Mouse (Mus musculus) neural tube, embryonic 12.5 days (tissue): ENCODE results near the gene Cdh18. TPM values are rescaled to one million over a fixed set of nuclear protein-coding genes. Genes with fewer than 3 reads are reported as not detected.
A peak's percentile ranks its signal among the peaks of the same experiment; 100 is the strongest.
"Not testable (repeated sequence)": the region's sequence is repeated elsewhere in the genome, so short reads cannot be mapped to it uniquely, and the experiment has no call there.

Source experiments
- ATAC-seq: fragments of 200-750 bp; cut with Nextera tagmentation; 2 replicates; pipeline ENCODE4 v1.8.0; 2017; ENCODE audit warnings: low read depth, mild to moderate bottlenecking, moderate TSS enrichment, moderate library complexity; ENCODE audit not compliant: low FRiP score
- H3K27ac ChIP-seq: fragments of 300-500 bp; sonication (generic); 2 replicates; pipeline ENCODE4 v1.5.1; 2016
- H3K27me3 ChIP-seq: fragments of 300-500 bp; sonication (generic); replicated peaks from 2 replicates; pipeline ENCODE4 v1.6.1; 2016; ENCODE audit warnings: mild to moderate bottlenecking
- H3K36me3 ChIP-seq: fragments of 300-500 bp; sonication (generic); 2 replicates; pipeline ENCODE4 v1.6.1; 2016; ENCODE audit warnings: mild to moderate bottlenecking
- H3K4me1 ChIP-seq: fragments of 300-500 bp; sonication (generic); 2 replicates; pipeline ENCODE4 v1.6.1; 2016
- H3K4me2 ChIP-seq: fragments of 300-500 bp; sonication (generic); replicated peaks from 2 replicates; pipeline ENCODE4 v1.6.1; 2016; ENCODE audit warnings: mild to moderate bottlenecking
- H3K4me3 ChIP-seq: fragments of 300-500 bp; sonication (generic); 2 replicates; pipeline ENCODE4 v1.5.1; 2016
- H3K9ac ChIP-seq: fragments of 300-500 bp; sonication (generic); 2 replicates; pipeline ENCODE4 v1.6.1; 2016; ENCODE audit warnings: mild to moderate bottlenecking
- H3K9me3 ChIP-seq: fragments of 300-500 bp; sonication (generic); 2 replicates; pipeline ENCODE4 v1.6.1; 2016; ENCODE audit warnings: mild to moderate bottlenecking
- WGBS: fragments of 180-500 bp; shearing (Covaris S2); methylation state at CpG from one replicate; pipeline ENCODE4 v1.1.7; 2016; 5-methylcytosine and 5-hydroxymethylcytosine counted together
- polyA plus RNA-seq: library from polyadenylated mRNA; unstranded; fragments of >200 nt; fragmentation: Nextera tagmentation; extraction: Ambion mirVana; gene quantifications from 2 replicates; pipeline ENCODE4 v1.2.1, GENCODE M21; 2016

Gene Cdh18
- polyA plus RNA-seq, 1 experiment from 2014 or later = 2.3 TPM

DNA sequence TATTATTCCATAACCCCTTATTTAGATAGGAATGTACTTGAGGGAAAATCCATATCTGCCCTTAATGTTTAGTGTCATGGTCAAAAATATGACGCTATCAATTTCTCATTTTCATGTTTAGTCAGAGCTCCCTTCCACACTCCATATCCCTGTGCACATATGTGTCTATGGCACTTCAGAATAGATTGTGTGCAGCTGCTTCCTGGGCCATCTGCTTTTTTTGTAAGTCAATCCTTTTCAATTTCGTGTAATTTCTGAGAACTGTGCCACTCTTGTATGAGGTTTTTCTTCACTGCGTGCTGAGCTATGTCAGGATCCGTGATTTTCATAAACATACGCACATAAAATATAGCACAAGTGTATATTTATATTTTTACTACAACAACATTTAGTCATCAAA, 435.8 kb downstream of the Cdh18 start:
- no peaks in the 10 kb centered on the region for H3K9me3 ChIP-seq
- WGBS = 85% methylated on average over 5 of the region's 5 CpGs
- no peaks in the 10 kb centered on the region for H3K36me3 ChIP-seq
- no peak overlapping the region for H3K9ac ChIP-seq
- H3K27me3 ChIP-seq = no peaks in the 10 kb centered on the region
- no peak overlapping the region for H3K27ac ChIP-seq
- no peak for ATAC-seq
- no peak overlapping the region for H3K4me2 ChIP-seq
- no peak overlapping the region for H3K4me3 ChIP-seq
- H3K4me1 ChIP-seq = no peaks in the 10 kb centered on the region

DNA sequence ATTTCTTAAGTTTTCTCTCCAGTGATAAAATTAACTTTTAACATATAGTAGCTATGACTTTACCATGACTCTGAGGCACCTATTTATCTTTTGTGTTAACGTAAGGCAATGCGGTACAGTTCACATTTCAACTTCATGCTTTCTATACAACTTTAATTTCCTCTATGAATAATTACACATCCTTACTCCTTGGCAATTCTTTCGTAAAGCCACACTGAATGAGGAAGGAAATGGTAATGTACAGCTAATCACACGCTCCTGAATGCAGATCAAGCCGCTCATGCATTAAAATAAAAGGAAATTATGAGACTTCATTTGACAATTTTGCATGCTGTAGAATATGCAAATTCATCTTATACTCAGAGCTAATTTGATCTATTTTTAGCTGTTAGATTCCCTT, 467.9 kb downstream of the Cdh18 start:
- no peak overlapping the region for H3K9ac ChIP-seq
- WGBS = 68% methylated on average over 5 of the region's 5 CpGs
- no peak overlapping the region for H3K4me2 ChIP-seq
- H3K9me3 ChIP-seq = no peaks in the 10 kb centered on the region
- no peak for ATAC-seq
- H3K36me3 ChIP-seq = no peaks in the 10 kb centered on the region
- no peaks in the 10 kb centered on the region for H3K4me1 ChIP-seq
- H3K27me3 ChIP-seq = no peaks in the 10 kb centered on the region
- no peak overlapping the region for H3K4me3 ChIP-seq
- H3K27ac ChIP-seq = no peak overlapping the region

DNA sequence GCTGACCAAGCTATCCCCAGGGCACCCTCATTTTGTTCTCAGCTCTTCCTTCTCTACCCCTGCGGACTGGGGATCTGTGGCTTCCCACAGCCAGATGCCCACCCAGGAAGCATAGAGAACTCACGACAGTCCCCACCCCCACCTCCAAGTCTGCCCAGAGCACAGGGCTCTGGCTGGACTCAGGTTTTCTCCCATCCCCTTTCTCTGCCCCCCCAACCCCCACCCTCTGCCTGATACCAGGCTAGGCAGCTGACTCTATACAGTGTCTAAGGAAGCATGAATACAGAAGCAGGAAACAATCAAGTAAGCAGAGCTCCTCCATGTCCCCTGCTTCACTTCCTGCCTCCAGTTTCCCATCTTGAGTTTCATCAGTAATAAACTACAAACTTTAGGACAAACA, 472.3 kb downstream of the Cdh18 start:
- 56% methylated on average over 2 of the region's 2 CpGs for WGBS
- no peak overlapping the region for H3K27ac ChIP-seq
- H3K4me3 ChIP-seq = no peak overlapping the region
- H3K9ac ChIP-seq = no peak overlapping the region
- H3K27me3 ChIP-seq = no peaks in the 10 kb centered on the region
- H3K4me2 ChIP-seq = no peak overlapping the region
- no peaks in the 10 kb centered on the region for H3K36me3 ChIP-seq
- H3K9me3 ChIP-seq = no peaks in the 10 kb centered on the region
- 0 out of 2 replicates have a peak, but pooled peaks have one; percentile 37 for ATAC-seq
- H3K4me1 ChIP-seq = no peaks in the 10 kb centered on the region

DNA sequence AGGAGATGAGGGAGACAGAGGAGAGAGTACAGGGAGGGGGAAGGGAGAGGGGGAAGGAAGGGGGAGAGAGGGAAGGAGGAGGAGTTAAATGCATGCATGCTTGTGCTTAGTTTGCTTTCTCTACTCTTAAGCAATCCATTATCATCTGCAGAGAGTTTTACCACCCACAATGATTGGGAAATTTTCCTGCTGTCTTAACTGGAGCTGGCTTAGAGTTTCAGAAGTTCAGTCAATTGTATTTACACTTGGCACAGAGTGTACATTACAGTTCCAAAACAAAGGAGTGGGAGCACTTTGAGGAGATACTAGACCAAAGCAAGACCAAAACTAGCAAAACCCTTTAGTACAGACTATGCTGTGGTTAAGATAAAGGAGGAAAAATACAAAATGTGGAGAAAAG, 473.8 kb downstream of the Cdh18 start:
- H3K27me3 ChIP-seq = no peaks in the 10 kb centered on the region
- no peak for ATAC-seq

DNA sequence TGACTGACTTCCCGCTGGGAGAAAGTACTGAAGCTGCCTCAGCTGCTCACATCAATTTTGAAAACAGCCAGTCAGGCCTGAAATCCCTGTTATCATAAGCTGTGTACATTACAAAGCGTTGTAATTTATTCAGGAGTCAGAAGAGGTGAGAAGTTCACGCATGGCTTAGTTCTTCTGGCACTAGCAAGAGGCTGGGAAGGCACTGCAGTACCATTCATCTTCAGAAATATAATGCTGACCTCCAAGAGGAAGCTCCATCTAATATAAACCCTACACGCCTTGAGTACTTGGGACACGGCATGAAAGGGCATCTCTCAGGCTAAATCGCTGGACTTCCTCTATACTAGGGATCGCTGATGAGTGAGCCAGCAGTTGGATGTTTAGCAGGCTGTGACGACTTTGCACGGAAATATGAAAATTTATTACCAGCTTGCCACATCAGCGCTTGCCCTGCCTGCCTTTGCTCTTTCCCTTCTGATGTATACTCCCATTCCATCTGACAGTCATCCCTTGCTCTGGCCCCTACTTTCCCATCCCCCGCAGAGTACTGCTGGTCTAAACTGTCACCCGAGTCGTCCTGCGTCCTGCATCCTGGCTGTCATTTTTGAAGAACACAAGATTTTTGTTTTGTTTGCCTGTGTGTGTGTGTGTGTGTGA, 486.9 kb downstream of the Cdh18 start:
- peak overlapping the region; percentile 76 for H3K4me2 ChIP-seq
- no peaks in the 10 kb centered on the region for H3K36me3 ChIP-seq
- peak overlapping the region; percentile 43 for H3K4me3 ChIP-seq
- 0 out of 2 replicates have a peak overlapping the region, but pooled peaks have one; percentile 37 for H3K27ac ChIP-seq
- ATAC-seq = peak; percentile 86
- H3K27me3 ChIP-seq = no peaks in the 10 kb centered on the region
- 2% methylated on average over 14 of the region's 14 CpGs for WGBS
- H3K9ac ChIP-seq = peak overlapping the region; percentile 47
- no peaks in the 10 kb centered on the region for H3K9me3 ChIP-seq
- H3K4me1 ChIP-seq = peaks cover 3% of the 10 kb centered on the region; the same call in 1 of the 2 replicates

More for the DNA sequence above, 473.8 kb downstream of the Cdh18 start:
- no peak overlapping the region for H3K9ac ChIP-seq
- no peaks in the 10 kb centered on the region for H3K4me1 ChIP-seq
- no peaks in the 10 kb centered on the region for H3K9me3 ChIP-seq
- no peak overlapping the region for H3K4me2 ChIP-seq
- no peaks in the 10 kb centered on the region for H3K36me3 ChIP-seq
- H3K4me3 ChIP-seq = no peak overlapping the region
- no peak overlapping the region for H3K27ac ChIP-seq

DNA sequence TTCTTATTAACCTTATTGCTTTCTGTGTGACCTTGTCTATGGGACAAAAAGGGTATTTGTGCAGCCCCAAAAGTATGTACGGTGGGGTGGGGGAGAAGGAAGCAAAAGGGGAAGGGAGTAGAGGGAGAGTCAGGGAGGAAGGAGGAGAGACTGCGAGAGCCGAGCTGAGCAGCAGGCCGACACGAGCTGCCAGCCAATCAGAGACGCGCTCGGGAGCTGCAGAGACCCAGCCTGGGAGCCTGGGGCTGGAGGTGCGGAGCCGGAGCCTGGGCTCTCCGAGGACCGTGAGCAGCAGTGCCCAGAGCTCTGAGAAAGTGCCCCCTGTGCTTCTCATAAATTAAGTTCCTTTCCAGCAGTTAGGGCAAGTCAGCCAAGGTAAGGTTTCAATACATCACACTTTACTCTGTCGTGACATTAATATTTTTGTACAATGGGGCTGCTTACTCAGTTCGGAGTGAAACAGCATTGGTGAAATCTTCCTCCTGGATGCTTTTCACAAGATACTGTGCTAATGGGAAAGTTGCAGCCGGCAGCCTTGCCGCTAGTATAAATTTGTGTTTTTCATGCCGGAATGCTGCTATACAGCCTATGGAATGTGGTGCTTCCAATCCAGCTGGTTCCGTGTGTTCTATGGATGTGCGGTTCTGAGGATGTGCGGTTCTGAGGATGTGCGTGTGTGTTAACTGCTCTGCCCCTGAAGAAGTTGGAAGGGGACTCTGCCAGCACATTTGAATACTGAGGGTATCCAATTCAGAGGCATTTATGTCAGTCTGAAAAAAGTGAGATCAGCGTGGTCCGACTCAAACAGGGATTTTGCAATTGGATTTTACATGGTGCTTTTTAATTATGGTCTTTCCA, 487.6 kb downstream of the Cdh18 start:
- H3K27ac ChIP-seq = 0 out of 2 replicates have a peak overlapping the region, but pooled peaks have one; percentile 37
- H3K9ac ChIP-seq = peak overlapping the region; percentile 47
- H3K27me3 ChIP-seq = no peaks in the 10 kb centered on the region
- H3K9me3 ChIP-seq = no peaks in the 10 kb centered on the region
- H3K36me3 ChIP-seq = no peaks in the 10 kb centered on the region
- 8% methylated on average over 23 of the region's 23 CpGs for WGBS
- H3K4me1 ChIP-seq = peaks cover 3% of the 10 kb centered on the region; the same call in 1 of the 2 replicates
- ATAC-seq = peak; percentile 99
- H3K4me2 ChIP-seq = peak overlapping the region; percentile 76
- peak overlapping the region; percentile 43 for H3K4me3 ChIP-seq

DNA sequence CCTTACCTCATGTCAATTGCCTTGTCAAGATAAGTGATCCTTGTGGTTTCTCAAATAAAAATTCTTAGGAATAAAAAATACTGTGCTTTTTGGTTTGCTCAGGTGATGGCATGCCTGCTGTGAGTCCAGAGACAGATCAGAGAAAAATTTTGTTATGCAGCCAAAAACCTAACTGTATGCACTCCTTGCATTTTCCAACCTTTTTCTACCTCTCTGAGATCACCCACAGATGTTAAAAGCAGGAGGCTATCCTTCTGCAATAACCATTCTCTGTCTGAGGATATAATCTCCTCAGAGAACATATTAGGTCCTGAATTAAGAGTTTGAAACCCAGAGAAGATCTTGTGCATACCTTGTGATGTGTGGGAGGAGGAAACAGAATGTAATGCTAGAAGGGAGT, 488.7 kb downstream of the Cdh18 start:
- Histone ChIP-seq H3K4me2 (peak overlapping the region; percentile 22; the same call in 1 of the 2 replicates), H3K9ac (no peak overlapping the region), H3K4me3 (no peak overlapping the region), H3K4me1 (peaks cover 3% of the 10 kb centered on the region; the same call in 1 of the 2 replicates), H3K36me3 (no peaks in the 10 kb centered on the region), H3K9me3 (no peaks in the 10 kb centered on the region), H3K27ac (no peak overlapping the region), H3K27me3 (no peaks in the 10 kb centered on the region)
- ATAC-seq = no peak

DNA sequence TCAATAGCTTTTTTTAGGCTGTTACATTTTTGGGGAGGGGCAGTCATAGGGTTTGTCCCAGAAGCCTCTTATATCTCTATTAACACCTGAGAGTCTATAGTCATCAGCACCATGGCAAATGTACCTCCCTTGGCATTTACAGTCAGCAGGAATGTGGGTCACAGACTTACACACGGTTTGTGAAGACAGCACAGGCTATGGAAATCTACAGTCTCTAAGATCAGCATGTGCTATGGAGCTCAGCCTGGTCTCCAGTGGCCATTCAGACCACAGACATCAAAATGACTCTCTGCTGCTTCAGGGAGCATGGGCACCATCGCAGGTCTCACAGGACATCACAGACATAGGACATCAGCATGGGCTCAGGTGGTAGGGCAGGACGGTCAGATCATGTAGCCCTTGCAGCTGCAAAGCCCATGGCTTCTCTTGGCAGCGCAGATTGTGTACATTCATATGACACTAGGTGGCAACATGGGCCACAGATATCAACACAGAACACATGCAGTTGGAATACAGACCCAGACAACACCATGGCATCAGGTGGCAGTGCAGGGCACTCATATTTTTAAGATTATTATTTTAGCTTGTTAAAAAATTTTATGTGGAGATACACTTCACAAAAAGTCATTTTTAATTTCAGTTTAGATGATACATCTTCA, 497.4 kb downstream of the Cdh18 start:
- Histone ChIP-seq H3K9me3 (no peaks in the 10 kb centered on the region), H3K4me2 (no peak overlapping the region), H3K4me3 (no peak overlapping the region), H3K27me3 (no peaks in the 10 kb centered on the region), H3K36me3 (no peaks in the 10 kb centered on the region), H3K4me1 (no peaks in the 10 kb centered on the region), H3K27ac (no peak overlapping the region), H3K9ac (no peak overlapping the region)
- 76% methylated on average over 4 of the region's 4 CpGs for WGBS
- ATAC-seq = no peak

DNA sequence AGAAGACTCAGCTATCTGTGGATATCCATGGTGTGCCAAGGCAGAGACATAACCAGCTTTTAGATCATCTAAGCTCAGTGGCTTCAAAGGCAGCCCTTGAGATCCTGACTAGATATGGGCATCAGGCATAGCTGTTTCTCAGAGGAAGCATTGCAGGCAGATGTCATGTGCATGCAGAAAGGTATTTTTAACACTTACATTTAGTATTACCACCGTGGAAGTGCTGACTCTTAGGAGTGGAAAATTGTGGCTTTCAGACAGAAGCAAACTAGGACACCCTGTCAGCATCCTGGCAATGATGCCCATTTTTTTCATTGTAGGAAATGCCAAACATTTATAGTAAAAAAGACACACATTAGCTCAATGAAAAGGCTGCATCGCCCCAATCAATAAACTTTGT, 503.2 kb downstream of the Cdh18 start:
- H3K9me3 ChIP-seq = no peaks in the 10 kb centered on the region
- WGBS = 80% methylated on average over 2 of the region's 2 CpGs
- no peaks in the 10 kb centered on the region for H3K4me1 ChIP-seq
- ATAC-seq = no peak
- no peaks in the 10 kb centered on the region for H3K27me3 ChIP-seq
- no peak overlapping the region for H3K27ac ChIP-seq
- no peaks in the 10 kb centered on the region for H3K36me3 ChIP-seq
- no peak overlapping the region for H3K4me3 ChIP-seq
- H3K9ac ChIP-seq = no peak overlapping the region
- H3K4me2 ChIP-seq = no peak overlapping the region

DNA sequence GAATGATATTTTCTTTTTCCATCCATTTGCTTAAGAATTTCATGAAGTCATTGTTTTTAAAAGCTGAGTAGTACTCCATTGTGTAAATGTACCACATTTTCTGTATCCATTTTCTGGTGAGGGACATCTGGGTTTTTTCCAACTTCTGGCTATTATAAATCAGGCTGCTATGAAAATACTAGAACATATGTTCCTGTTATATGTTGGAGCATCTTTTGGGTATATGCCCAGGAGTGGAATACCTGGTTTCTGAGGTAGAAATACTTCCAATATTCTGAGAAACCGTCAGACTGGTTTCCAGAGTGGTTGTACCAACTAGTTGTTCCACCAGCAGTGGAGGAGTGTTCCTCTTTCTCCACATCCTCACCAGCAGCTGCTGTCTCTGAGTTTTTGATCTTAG, 536.5 kb downstream of the Cdh18 start:
- not testable (repeated sequence) for H3K27ac ChIP-seq
- 91% methylated on average over 1 of the region's 1 CpGs for WGBS

DNA sequence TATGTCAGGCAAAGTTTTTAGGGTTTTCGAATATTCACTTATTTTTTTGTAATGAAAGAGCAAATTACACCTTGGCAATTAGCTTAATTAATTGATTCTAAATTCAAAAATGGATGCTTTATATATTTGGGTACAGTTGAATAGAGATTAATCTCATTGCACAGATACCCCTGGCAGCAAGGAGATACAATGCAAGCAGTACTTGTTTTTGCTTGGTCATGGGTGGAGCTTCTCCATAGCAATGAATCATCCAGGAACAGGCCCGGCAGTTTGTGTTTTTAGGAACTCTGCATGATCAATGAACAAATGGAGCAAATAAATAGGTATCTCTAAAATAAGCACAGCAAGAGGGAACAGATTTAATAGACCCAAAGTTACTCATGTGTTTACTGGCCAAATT, 538.7 kb downstream of the Cdh18 start:
- H3K27me3 ChIP-seq = no peaks in the 10 kb centered on the region
- no peak overlapping the region for H3K4me3 ChIP-seq
- no peaks in the 10 kb centered on the region for H3K4me1 ChIP-seq
- no peaks in the 10 kb centered on the region for H3K36me3 ChIP-seq
- no peak overlapping the region for H3K9ac ChIP-seq
- no peaks in the 10 kb centered on the region for H3K9me3 ChIP-seq
- H3K4me2 ChIP-seq = no peak overlapping the region
- no peak for ATAC-seq
- 79% methylated on average over 2 of the region's 2 CpGs for WGBS
- H3K27ac ChIP-seq = no peak overlapping the region

More for the DNA sequence above, 536.5 kb downstream of the Cdh18 start:
- not testable (repeated sequence) for H3K9ac ChIP-seq, H3K9me3 ChIP-seq, H3K27me3 ChIP-seq, H3K4me2 ChIP-seq, H3K4me3 ChIP-seq, H3K4me1 ChIP-seq, H3K36me3 ChIP-seq, ATAC-seq

DNA sequence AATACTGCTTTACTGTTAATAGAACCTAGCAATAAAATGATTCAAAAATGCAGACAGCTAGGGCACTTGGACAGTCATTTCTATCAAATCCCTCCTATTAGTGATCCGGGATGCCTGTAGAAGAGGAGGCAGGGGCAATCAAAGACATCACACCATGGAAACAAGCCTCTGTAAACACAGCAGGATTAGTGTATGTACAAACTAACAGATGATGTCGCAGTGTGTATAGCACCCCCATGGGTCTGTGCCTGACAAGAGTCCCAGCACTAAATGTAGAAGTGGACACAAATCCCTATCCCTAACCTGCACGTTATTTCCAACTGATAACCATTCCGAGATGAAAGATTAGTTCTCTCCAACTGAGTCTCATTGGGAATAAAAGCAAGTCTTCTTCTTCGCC, 547.8 kb downstream of the Cdh18 start:
- Histone ChIP-seq H3K9ac (no peak overlapping the region), H3K27me3 (no peaks in the 10 kb centered on the region), H3K4me1 (no peaks in the 10 kb centered on the region), H3K27ac (no peak overlapping the region), H3K4me3 (no peak overlapping the region), H3K4me2 (no peak overlapping the region), H3K9me3 (no peaks in the 10 kb centered on the region), H3K36me3 (no peaks in the 10 kb centered on the region)
- ATAC-seq = no peak
- 89% methylated on average over 5 of the region's 5 CpGs for WGBS
